Mouse (Mus musculus): ENCODE data around the gene Sec11a. TPM values are rescaled to one million over a fixed set of nuclear protein-coding genes. Genes with fewer than 3 reads are reported as not detected.
"Not testable (repeated sequence)": the region's sequence is repeated elsewhere in the genome, so short reads cannot be mapped to it uniquely, and the experiment has no call there.

Gene Sec11a
- 105 and 113 TPM in 2 replicates for polyA plus RNA-seq (2012; rRNA removed)

DNA sequence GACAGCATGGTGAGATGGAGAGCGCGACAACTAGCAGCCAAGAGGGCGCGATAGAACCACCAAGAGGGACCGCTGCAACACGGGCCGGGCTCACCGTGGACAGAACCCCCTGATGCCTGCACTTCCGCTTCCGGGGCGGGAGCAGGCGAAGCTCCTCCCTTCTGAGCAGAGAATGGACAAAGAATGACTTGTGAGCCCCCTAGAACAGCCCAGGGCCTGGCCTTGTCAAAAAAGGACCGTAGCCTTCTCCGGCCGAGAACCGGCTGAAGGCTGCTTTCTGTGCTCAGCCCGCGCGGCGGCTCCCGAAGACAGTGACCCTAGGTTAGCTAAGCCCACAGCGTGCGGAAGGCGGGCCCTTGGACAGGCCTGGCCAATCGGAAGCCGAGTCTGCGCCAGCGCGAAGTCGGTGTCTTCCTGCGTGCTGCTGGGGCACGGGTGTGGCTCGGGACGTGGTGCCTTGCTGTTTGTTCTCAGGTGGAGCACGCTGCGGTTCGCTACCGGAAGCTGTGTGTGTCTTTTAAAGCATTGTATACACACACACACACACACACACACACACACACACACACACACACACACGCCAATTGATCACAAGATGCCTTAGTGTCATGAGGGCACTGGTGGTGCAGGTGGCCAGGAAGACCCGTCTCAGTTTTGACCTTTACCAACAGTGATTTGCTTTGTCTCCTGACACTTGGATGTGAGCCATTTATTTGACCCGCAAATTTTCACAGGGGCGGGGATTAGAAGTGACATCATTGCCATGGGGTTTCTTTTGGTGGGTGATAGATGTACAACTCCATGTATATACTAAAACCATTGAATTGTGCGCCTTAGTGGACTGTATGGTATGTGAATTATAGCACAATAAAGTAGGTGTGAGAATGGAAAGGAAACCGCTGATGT, at the start of gene Sec11a:
Gene Sec11a, minus strand, starts transcription at position 336 of the 906 bp plus-strand sequence.
- DNase-seq (ENCODE audit: low spot score), result peak; percentile 89

DNA sequence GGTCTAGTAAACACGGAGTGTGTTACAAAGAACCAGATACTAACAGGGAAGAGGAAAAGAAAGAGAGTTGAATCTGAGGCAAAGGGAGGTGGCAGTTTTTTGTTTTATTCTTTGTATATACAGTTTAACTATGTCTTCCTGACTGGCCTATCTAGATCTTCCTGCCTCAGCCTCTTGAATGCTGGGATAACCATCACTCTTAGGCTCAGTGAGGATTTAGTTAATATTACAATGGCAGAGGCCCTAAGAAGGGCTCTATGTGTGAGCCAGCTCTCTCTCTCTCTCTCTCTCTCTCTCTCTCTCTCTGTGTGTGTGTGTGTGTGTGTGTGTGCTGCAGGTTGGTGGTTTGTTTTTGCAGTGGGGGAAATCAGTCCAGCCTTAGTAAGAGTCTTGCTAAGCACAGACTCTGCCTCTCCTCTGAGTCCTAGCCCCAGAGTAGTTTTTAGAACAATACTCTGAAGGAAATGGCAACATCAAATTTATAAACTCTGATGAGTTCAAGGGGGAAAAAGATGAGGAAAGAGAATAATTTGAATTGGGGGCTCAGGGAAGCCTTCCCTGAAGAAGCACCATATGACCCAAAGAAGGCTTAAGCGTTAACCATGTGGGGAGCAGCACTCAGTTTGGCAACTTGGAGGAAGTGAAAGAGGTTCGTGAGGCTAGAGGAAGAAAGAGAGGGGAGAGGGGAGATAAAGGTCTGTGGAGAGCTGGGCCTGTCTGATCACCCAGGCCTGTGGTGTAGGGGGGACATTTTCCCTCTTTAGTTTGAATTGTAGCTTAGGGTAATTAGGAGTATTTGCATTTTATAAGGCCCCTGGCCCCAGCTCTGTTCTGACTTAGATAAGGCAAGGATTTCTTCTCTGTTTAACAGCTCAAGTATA, 47.9 kb upstream of the Sec11a start:
- DNase-seq (ENCODE audit: low spot score), result no peak

DNA sequence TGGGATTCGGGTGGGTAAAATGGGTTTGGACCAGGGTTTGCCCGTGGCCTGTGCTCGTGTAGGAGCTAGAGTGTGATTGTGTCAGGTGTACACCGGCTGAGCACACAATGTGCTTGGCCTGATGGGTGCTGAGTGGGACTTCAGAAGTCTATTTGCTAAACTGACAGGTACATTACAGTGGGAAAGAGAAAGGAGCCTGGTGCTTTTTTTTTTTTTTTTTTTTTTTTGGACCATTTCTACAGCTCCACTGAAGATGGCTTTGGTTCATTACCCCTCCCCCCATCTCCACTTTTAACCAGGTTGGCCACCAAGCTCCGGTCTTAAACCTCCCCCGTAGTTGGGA, 47.1 kb upstream of the Sec11a start:
- no peak for DNase-seq (ENCODE audit: low spot score)

DNA sequence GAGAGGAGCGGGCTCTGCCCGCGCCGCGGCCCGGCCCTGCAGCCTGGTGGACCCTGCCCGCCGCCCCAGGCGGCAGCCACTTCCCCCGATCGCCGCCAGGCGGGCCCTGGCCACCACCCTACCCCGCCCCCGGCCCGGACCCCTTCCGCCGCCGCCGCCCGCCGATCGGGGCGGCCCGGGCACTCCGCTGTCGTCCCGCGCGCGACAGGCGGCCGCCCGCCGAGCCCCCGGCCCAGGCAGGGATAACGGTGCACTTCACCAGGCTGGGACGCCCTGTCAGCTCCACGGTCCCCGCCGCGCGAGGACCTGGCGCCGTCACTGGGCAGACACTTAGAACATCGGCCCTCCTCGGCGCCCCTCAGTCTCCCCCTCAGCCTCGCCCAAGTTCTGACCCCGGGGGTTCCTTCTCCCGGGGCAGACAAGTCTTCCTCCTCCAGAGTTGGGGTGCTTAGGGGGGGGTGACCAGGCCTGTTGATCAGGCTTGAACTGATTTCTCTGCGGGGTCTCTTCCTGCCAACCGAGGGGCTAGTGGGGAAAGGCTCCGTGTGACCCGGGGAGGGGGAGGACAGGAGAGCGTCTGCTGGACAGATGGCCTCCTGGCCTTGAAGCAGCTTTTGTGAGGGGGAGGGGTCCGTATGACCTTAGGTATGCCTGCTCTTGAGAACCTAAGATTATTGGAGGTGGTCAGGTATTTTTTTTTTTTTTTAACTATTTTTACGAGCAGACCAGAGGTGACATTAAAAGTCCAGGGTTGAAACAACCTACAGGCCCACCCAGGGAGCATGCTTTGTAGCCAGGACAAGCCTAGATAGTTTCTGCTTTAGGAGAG, 46.5 kb upstream of the Sec11a start:
- no peak for DNase-seq (ENCODE audit: low spot score)

DNA sequence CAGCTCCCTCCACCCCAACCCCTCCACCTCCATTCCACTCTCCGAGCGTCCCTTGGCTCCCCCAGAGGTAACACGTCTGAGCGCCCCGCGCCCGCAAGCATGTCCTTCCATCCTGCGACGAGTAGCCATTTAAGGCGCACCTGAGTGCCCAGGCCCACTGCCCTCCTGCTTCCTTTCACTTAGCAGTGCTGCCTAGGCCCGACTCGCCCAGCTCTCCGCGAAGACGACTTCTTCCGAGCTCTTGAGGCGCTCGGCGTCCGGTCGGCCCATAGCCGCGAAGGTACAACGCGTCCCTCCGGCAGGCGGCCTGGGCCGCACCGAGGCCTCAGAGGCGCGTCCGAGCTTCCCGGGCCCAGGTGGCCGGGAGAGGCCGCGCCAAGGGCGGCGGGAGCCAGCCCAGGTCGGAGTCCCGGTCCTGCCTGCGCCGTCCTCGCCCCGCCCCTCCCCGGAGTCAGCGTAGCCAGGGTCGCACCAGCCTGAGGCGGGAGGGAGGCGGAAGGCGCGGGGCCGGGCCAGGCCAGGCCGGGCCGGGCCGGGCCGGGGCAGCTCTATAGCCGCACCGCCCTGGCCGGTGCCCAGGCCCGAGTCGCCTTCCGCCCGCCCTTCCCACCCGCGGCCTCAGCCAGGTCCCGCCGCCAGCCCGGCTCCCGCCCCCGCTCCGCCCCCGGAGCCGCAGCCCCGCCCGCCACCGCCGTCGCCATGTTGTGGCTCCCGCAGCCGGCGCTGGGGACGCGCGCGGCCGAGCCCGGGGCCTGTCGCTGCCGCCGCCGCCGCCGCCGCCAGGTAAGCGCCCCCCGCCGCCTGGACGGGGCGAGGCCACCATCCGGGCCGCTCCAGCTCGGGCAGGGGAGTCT, 45.6 kb upstream of the Sec11a start, which contains the start of gene Zfp592:
Gene Zfp592, plus strand, starts transcription at position 702 of the 854 bp plus-strand sequence.
- peak; percentile 87 for DNase-seq (ENCODE audit: low spot score)

DNA sequence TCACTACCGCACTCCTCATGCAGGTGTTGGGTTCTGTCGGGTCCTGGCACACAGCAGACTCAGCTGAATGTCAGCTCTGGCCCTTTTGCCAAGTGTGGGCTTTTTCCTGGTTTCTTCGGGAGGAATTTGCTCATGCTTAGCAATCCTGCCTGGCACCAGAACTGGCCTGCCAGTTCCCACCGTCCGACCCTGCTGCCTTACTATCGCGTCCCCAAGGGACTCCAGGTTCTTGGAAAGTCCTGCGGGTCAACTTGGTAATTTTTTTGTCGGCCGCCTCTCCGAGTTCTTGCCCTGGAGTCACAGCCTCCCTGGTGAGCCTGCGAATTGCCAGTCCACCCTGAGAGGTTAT, 45.0 kb upstream of the Sec11a start:
- DNase-seq (ENCODE audit: low spot score), result no peak

DNA sequence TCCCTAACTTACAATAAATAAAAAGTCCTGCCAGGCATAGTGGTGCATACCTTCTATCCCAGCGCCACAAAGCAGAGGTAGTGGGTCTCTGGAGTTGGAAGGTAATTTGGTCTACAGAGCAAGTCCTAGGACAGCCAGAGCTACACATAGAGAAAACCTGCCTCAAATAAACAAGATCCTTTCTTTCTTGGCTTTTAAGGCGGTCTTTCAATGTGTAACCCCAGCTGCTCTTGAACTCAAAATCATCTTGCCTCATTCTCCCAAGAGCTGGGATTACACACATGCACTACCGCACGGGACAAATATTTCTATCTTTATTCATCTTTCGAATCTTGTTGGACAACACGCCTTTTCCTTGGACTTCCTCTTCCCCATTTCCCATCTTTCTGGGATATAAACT, 44.5 kb upstream of the Sec11a start:
- no peak for DNase-seq (ENCODE audit: low spot score)

DNA sequence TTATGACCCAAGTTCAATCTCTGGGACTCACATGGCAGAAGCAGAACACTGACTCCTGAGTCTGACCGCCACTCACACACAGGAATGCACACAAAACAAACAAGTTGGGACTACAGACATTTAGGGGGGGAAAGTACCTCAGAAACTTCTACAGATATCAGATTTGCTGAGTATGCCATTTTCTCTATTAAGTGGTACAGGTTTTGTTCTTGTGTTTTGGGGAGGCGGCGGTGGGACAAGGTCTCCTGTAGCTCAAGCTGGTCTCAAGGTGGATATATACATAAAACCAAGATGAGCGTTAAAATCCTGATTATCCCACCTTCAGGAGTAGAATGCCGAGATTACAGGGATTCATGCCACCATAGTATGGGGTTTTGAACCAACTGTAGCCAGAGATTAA, 44.0 kb upstream of the Sec11a start:
- DNase-seq (ENCODE audit: low spot score), result no peak

DNA sequence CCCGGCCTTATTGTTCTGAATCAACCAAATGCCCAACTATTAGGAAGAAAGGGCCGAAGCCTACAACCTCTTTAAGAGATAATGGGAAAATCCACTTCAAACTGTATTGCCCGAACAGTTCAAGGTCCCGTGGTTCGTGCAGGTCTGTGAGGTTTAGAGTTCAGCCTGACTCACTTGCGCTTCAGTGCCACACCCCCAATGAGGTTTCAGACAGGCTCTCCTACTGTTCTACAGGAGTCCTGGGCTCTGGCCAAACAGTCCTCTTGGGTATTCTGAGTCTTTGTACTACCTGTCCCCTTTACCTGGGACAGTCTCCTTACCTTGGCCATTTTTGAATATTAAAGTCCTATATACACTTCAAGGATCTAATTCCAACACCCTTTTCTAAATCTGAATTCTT, 42.7 kb upstream of the Sec11a start:
- no peak for DNase-seq (ENCODE audit: low spot score)

DNA sequence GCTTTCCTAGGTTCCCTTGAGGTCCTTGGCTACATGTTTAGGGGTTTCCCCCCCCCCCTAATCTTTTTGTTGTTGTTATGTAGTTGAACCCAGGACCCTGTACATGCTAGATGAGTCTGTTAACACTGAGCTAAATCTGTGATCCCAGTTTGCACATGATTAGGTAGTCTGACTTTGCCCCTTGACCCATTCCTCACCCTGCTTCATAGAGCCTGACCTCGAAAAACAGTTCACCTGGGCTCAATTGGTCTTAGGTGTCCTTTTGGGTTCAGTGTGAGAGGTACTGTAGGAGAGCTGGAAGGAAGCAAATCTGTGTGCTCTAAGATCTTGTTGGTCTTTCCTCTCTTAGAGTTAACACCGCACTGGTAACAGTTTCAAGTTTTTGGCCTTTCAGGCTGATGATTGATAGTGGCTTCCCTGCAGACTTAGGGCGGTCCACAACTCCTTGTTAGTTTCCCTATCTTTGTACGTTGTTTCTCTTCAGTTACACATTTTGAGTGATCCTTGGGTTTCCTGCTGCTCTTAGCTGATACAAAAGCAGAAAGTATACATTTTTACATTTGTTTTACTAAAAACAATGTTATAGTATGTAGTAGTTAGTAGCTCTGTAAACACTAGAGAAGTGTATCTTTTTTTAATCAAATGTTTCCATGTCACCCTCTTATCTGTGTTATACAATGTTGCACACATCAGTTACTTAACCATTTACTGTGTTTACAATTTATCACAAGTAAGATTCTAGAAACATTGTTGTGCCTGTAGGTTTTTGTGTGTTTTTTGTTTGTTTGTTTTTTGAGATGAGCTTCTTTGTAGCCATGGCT, 40.4 kb upstream of the Sec11a start:
- no peak for DNase-seq (ENCODE audit: low spot score)

DNA sequence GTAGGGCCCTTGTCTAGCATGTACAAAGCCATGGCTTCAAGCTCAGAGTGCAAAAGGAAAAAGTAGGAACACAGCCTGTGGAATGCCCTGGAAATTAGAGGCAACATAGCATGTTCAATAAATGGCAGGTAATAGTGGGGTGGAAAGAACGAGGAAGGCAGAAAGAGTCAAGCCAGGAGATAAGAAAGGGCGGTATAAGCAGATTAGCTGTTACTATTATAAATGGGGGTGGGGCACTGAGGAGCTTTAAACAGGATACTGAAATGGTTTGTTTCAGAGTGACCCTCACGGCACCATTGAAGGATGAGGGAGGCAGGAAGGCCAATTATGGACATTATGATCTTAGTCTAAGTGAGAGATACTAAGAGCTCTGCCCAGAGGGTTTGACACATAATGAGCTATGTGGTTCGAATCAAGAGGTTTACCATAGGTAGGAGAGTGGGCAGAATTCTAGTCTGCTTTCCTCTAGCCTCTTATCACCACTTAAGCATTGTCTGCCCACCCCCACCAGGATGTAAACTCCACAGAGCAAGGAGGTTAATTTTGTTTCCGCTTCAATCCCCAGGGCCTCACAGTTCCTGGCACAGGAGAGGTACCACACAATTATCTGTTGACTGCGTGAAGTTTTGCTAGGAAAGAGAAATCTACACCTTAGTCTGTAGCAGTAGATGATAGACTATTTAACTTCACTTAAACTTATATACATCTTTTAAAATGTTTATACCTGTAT, 39.0 kb upstream of the Sec11a start:
- no peak for DNase-seq (ENCODE audit: low spot score)

DNA sequence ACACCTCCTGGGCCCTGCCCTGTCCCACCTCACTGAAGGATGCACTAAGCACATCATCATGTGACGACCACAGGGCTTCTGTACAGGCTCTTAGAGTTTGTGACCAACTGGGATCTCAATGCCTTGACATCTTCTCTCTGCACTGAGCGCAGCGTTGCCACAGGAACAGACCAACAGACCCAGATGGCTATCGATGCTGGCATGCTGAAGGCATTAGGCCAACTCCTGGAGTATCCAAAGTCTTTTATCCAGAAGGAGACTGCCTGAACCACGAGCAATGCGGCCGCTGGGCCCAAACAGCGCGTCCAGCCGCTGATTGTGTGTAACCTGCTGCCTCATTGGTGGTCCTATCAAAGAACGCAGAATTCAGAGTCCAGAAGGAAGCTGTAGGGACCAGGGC, 33.0 kb upstream of the Sec11a start:
- no peak for DNase-seq (ENCODE audit: low spot score)

DNA sequence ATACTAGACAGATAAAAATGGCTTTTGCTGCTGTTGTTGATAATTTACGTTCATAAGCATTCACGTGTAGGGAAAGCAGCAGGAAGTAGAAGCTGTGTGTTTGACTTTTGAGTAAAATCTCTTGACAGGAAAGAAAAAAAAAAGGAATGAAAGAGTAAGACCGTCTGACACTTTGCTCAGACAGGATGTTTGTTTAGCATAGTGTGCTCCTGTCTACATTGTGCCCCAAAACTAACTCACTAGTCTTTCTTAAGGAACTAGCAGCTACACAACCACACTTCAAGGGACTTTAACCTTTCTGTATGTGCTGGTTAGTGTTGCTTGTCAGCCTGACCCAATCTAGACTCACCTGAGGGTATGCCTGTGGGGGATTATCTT, 26.0 kb upstream of the Sec11a start:
- not testable (repeated sequence) for DNase-seq (ENCODE audit: low spot score)

DNA sequence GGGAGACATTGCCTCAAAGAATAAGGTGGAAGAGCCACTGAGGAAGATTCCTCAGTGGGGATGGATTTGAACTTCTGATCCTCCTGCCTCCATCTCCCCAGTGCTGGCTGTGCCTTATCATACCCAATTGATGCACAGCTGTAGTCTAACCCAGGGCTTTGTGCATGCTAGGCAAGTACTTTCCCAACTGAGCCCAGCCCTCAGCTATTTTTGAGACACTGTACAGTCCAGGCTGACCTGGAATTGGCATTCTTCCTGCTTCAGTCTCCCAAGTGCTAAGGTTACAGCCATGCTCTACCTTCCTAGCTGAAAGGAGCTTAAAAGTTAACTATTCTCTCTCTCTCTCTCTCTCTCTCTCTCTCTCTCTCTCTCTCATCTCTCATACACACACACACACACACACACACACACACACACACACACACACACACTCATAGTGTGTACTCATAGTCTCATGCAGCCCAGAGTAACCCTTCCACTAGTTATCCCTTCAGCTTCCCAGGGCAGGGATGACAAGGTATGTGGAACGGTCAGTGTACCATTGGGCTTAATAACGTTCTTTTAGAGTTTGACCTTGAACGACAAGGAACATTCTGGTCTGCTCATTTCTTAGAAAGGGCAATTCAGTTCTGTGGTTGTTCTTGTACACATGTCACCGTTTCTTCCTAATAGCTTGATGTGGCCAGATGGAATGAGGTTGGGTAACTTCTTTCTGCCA, 25.5 kb upstream of the Sec11a start:
- not testable (repeated sequence) for DNase-seq (ENCODE audit: low spot score)

DNA sequence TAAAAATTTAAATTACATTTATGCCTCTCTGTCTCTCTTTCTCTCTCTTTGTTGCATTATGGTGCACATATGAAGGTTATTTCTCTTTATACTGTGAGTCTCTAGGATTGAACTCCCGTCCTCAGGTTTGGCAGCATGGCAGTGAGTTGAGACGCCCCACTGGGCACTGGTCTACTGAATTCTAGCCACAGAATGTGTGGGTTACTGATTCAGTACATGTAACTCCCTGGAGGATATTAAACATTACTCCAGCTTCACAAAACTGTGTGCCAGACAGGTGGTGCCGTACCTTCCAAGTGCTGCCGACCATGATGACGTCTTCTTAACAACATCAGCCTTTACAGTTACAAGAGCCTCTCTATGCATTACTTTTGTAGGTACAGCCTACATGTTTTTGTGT, 24.5 kb upstream of the Sec11a start:
- no peak for DNase-seq (ENCODE audit: low spot score)

DNA sequence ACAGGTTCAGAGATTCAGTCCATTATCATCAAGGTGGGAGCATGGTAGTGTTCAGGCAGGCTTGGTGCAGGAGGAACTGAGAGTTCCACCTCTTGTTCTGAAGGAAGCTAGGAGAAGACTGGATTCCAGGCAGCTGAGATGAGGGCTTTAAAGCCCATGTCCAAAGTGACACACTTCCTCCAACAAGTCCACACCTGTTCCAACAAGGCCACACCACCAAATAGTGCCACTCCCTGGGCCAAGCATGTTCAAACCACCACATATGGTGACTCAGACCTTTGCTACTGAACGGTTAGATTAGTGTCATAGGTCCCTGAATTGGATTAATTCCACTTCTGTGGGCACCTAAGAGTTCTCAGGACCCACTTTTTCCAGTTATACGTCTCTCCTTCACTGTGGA, 23.8 kb upstream of the Sec11a start:
- no peak for DNase-seq (ENCODE audit: low spot score)

DNA sequence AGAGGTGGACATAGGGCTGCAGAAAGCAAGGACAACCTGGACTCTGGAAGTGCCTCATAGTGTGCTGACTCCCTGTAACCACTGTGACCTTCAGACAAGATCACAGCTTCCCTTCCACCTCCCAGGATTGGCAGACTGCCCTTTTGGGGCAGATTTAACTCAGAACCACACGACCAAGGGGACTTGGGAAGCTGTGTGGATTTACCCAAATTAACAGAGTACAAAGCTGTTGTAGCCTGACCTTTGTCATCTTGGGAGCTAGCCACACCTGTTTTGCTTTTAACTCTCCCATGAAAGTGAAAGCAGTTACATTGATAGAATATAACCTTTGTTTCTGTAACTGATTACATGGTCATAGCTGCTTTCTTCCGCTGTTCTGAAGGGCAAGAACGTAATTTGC, 23.3 kb upstream of the Sec11a start:
- DNase-seq (ENCODE audit: low spot score), result no peak

DNA sequence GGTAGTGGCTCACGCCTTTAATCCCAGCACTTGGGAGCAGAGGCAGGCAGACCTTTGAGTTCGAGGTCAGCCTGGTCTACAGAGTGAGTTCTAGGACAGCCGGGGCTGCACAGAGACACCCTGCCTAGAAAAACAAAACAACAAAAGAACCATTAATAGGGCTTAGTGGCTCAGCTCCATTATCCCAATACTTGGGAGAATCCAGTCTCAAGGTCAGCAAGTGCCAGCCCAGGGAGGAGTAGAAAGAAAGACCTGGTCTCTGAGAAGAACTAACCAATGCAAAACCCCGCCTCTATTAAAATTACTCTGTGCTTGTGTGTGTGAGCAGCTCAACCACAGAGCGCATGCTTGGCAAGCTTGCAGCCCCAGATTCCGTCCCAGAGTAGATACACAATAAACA, 15.2 kb upstream of the Sec11a start:
- DNase-seq (ENCODE audit: low spot score), result no peak

DNA sequence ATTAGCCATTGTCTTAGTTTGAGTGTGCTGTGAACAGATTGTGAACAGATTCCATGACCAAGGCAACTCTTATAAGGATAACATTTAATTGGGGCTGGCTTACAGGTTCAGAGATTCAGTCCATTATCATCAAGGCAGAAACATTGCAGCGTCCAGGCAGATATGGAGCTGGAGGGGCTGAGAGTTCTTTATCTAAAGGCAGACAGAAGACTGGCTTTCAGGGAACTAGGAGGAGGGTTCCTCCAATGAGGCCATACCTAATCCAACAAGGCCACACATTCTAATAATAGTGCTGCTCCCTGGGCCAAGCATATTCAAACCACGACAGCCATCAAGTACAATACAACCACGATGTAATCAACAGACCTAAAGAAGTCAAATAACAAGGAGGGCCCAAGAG, 11.4 kb upstream of the Sec11a start:
- no peak for DNase-seq (ENCODE audit: low spot score)
